Mouse (Mus musculus) erythroblast, adult 5-6 weeks (primary cell): Measurements from ENCODE around the gene Ccr9. TPM values are rescaled to one million over a fixed set of nuclear protein-coding genes. Genes with fewer than 3 reads are reported as not detected.
"Not testable (repeated sequence)": the region's sequence is repeated elsewhere in the genome, so short reads cannot be mapped to it uniquely, and the experiment has no call there.

Source experiments
- ATAC-seq: replicated peaks from 2 replicates; pipeline ENCODE4 v1.8.0; 2016; ENCODE audit warnings: moderate number of reproducible peaks, mild to moderate bottlenecking, moderate TSS enrichment, inconsistent platforms; ENCODE audit not compliant: poor library complexity, low FRiP score, severe bottlenecking
- total RNA-seq, 2 experiments: library from RNA; stranded (forward) in 1 of 2; stranded (reverse) in 1 of 2; fragments of 150-400 nt in 1 of 2; fragments of 200-764, 138-1000 nt in 1 of 2; gene quantifications; 2 replicates each; pipeline versions ENCODE4 v1.2.3 to v1.2.4; 2015 to 2017; ENCODE audit warnings: low replicate concordance in 2 of 2

The Ccr9 gene
- 0.84 and 3.5 TPM in 2 replicates for total RNA-seq (2015; ENCODE audit: low replicate concordance)
- 0.34 and 0.84 TPM in 2 replicates for total RNA-seq (2017; ENCODE audit: low replicate concordance)

DNA sequence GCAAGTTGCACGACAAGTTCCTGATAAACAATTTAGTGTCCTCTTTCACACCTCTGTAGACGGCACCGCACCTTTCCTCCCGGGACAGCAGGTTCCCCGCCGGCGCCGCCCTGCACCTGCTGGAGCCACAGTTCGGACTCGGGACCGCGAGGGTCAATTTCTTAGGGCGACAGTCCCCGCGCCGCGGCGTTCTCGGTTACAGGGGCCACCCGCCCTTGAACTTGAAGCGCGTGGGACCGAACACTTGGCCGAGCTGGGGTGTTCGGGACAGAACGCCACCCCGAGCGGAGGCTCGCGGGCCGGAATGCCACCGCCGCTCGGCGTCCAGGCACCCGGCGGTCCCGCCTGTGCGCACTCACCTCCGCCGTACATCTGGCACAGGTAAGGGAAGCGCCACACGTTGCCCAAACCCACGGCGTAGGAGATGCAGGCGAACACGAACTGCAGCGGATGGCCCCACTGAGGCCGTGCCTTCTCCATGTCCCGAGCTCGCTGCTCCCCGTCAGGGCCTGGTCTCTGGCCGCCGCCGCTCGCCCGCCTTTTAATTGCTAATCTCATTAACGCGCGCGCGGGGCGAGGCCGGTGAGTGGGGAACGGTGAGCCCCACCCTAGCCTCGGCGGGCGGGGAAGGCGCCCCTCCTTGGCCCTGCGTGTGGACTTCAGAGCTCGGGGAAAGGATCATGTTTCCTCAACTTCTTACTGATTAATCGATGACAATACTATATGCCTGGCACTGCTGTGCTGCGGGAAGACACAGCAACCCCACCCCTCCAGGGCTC, at the start of gene Ccr9, which contains the start of gene Slc6a20a:
TSS of gene Ccr9 (plus strand) at position 113 of the 779 bp plus-strand sequence.
TSS of gene Slc6a20a (minus strand) at position 559 of the 779 bp plus-strand sequence.
- ATAC-seq: peak; percentile 89

DNA sequence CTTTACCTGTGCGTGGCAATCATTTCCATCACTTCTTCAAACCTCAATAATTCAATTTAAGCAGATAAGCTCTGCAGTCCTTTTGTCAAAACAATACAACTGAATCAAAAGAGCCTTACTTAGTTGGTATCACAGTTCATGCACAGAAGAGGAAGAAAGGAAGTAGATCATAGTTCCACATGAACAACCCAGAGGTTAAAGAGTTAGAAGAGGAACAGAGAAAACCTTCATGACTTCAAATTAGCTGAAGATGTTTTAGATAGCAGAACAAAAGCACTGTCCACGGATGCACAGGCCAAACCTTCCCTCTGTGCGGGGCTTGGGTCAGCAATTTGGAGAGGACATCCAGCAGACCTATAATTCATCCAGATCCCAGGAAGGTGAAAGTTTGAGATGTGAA, 46.6 kb upstream of the Ccr9 start:
- no peak for ATAC-seq

DNA sequence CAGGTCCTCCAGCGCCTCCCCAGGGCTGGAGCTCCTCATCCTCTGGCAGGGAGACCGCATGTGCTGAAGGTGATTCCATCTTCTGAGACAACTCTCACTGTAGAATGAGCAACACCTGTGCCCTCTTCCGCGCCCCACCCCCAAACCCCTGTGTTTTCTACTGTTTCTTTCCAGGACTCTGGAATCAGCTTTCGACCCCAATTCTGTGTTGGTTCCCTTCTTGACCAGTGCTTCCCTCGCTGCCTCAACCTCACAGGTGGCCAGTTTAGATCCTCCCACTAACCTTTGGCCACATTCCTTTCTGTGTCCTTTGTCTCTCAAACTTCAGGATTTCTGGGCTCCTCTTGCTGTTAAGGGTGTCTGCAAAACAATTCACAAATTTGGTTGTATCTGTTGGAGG, 46.0 kb upstream of the Ccr9 start, which contains the start of gene Slc6a20b:
TSS of gene Slc6a20b (minus strand) at position 285 of the 400 bp plus-strand sequence.
- ATAC-seq: no peak

DNA sequence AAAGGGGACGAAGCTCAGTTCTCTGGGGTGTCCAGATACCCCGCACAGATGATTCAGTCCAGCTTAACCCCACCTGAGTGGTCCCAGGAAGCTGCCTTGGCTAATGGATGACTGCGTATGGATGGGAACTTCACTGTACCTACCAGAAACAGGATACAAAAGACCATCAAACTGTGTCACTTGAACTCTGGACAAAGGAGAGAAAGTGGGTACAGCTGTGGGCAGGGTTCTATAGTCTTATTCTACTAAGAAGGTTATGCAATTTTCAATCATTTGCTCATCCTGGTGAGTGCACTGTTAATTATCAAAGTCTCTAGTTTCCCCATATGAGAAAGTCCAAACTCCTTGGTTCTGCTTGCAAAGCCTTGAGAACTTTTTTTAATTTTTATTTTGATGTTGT, 45.2 kb upstream of the Ccr9 start:
- ATAC-seq: no peak

DNA sequence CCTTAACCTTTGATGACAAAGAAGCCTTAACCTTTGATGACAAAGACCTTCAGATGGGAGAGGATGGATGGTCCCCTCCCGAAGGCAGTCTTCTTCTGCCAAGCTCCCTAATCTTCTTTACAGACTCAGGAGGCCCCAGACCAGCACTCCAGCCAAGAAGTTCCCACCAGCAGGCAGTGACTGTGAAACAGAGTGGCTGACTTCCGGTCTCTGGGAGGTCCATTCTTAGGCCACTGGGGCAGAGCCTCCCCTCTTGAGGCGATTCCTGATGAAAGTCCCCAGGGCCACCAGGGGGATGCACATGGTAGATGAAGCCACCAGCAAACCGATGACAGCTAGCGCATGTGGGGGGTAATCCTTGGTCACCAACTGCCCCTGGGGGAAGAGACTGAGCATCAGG, 41.5 kb upstream of the Ccr9 start:
- ATAC-seq: no peak

DNA sequence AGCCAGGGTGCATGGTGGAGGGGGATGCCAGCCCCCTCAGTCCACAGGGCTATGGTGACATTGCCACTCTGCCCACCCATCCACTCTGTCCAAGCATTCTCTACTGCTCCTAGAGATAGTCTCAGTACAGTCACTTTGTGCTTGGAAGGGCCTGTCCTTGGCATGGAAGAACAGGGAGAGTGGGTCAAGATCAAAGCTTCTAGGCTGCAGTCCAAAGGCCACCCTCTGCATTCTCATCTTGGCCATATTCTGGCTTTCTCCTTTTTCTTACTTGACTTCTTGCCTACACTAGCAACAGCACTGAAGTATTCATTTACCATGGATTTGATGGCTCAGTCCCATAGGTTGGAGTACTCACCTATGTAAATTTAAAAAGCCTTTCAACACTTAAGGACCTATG, 40.0 kb upstream of the Ccr9 start:
- no peak for ATAC-seq

DNA sequence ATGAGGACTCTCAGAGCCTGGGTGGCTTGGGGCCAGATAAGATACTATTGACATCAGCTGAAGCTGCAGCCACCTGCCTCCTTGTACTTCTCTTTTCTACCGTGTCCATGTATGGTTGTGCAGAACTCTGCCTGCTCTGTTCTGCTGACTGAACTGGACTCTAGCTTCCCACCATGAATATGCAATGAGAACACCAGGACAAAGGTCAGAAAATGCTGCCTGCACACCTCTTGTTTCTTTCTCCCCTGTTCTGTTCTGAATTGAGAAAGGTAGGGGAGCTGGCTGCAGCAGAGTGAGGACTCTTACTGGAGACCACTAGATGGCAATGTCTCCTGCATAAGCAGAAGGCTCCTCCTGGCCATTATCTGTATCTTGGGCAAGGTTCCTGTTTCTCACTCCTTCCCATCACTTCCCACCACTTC, 39.6 kb upstream of the Ccr9 start:
- ATAC-seq: peak; percentile 42; the same call in 1 of the 2 replicates

DNA sequence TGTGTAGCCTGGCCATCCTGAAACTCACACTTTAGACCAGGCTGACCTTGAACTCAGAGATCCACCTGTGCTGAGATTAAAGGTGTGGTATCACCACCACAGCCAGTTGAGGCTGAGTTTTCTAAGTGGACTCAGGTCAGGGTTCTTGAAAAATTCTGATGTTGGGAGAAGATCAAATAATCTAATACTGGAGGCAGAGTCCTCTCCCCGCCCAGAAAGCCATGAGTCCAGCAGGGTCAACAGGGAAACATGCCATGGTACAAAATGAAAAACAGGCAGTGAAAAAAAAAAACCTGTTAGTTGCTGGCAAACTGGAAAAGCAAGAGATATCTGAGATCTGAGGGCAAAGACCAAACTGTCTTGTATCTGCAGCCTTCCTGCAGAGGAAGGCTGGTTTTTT, 38.1 kb upstream of the Ccr9 start:
- no peak for ATAC-seq

DNA sequence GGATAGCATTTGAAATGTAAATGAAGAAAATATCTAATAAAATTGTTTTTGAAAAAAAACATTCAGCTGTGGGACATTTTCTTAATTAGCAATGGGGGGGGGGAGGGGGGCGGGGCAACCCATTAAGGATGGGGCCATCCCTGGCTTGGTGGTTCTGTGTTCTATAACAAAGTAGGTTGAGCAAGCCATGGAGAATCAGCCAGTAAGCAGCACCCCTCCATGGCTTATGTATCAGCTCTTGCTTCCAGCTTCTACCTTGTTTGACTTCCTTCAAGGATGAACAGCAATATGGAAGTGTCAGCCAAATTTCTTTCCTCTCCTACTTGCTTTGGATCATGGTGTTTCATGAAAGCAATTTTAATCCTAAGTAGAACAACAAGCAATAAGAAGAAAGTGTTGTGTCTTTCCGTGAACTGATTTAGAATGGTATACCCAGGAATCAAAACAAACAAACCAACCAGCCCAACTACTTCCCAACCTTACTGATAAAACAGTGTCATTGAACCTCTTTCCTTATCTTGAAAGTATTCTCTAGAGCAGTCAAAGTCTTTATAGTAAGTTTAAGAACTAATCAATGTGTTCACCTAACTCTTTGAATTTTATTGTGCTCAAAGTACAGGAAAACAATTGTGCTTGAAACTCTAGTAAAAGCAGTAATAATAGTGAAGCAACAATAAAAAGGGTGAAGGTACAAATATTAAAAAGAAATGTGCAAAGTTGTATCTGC, 28.3 kb upstream of the Ccr9 start:
- ATAC-seq: no peak

DNA sequence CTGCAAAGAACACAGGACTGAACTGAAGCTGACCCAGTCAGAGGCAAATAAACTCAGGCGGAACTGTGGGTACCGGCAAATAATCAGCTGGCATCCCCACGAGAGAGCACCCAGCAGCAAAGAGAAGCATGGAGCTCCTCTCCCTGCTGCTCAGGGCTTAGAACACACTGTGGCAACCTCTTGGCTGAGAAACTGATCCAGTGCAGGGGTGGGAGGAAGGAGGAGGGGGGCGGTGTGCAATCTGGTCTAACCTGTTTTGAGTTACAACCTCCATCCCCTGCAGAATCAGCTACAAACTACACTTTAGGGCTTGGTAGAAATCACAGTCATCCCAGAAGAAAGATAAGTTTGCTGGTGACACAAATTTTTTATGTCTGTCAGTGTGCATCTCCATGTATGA, 26.9 kb upstream of the Ccr9 start:
- no peak for ATAC-seq

DNA sequence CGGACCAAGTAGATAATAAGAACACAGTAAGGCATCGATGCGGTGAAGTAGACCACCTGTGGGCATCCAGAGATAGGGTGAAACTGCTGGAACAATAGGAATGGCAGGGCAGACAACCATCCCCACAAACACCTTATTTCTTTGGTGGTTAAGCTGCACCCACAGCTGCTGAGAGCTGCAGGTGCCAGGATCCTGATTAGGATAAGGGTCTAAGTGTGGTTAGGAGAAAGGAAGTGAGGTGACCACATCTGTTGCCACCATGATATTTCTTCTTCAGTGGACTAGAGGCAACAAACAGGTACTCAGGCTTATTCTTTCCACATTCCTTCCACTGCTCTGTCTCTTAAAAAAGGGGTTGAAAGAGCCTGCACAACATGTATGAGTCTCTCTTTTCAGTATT, 20.8 kb upstream of the Ccr9 start:
- ATAC-seq: no peak

DNA sequence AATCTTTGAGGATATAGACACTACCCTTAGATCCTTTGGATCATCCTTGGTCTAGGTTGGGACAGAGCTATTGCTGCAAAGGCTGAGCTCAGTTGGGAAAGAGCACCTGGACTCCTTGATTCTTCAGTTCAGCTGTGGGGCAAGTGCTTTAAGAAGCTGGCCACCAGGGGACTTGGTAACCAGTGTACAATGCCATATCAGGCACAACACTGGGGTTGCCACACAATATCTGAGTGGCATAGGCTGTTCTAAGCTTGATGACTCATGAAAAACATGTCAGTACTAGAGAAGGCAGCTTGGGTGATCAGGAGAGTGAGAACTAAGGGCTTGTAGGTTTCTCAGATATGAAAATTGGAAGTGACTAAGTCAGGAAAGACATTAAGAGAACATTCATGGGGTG, 19.3 kb upstream of the Ccr9 start:
- no peak for ATAC-seq

DNA sequence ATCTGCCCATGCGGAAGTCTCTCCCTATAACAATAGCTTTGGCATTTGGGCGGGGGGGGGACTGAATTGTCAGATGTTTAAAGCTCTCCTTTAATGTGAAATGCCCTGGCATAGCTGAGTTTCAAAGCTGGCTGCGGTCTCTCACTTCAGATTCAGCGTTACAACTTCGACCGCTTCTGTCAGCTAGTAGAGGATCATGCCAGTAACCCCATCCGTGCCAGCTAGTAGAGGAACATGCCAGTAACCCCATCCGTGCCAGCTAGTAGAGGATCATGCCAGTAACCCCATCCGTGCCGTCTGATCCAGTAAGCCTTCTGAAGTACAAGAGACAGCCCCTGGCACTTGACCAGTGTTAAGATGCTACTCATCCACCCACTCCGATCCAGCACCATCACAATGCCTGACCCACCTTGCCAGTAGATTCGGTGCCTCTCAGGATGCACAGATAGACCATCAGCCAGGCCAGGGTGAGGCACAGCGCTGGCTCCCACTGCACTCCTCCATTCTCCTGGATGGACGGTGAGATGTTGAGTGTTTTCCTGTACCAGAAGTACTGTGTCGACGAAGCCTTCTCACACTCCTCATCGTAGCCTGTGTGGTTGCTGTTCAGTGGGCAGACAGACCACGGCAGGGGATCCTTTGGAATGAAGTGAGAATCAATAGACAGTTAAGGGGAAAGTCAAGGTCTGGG, 18.1 kb upstream of the Ccr9 start:
- not testable (repeated sequence) for ATAC-seq

DNA sequence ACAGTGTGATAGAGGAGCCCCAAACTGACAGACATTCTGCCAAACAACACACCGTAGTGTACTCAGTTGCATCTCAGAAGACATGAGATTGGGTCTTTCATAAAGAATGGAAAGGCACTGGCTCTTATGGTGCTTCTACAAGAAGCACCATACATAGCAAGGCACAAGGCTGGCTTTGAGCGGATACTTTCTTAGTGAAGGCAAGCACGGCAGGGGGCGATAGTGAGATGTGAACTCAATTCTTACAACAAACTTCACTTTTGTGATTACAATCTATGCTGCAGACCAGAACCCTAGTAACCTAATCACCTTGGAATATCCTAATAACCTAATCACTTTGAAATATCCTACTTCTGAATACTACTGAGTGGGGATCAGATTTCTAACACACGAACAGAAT, 12.6 kb upstream of the Ccr9 start:
- ATAC-seq: peak; percentile 62; the same call in 1 of the 2 replicates

DNA sequence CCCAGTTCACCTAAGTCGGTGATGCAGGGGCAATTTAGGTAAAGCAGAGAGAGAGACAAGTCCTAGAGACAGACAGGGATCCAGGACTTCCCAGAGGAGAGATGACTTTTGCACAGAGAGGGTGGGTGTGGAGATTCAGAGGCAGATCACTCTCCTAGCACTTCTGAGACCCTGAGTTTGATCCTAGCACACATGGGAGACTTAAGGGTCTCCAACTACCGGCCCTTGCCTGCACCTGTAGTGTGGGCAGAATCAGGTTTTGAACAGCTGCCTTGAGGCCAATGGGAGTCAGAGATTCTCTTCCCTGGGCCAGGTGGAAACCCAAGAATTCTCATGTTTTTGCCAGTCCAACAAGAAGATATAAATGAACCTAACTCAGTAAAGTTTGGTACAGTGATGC, 959 bp downstream of the Ccr9 start:
- ATAC-seq: no peak; the same call in 1 of the 2 replicates

DNA sequence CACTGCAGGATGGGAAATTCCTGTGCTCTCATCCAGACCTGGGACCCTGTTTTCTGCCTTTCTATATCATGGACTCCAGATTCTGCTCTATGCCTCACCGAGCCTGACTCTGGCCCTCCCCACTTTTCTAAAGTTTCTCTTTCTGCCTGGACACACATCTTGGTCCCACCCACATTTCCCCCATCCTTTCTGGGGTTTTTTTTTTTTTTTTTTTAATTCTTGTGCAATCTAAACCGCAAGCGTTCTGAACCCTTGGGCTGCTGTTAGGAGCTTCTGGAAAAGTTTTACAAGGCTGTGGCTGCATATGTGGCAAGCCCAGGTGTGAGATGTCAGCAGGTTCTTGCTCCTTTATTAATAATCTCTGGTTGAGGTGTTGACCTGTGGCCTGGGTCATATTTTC, 5.5 kb downstream of the Ccr9 start:
- ATAC-seq: no peak

DNA sequence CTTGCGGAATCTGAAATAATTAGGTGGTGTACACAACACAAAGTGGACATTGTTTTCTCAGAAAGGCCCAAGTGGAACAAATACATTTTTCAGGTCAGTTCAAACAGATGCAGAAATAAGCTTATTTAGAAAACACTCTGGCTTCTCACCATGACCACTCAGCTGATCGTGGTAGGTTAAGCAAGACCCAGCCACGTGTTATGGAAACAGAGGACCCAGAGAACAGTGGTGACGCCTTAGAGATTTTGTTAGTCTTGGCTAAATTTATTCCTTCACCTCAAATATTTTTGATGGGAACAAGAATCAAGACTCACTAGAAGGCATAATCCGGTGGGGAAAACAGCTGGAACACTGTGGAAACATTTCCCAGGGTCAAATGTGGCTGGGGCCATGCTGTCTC, 8.0 kb downstream of the Ccr9 start:
- no peak for ATAC-seq

DNA sequence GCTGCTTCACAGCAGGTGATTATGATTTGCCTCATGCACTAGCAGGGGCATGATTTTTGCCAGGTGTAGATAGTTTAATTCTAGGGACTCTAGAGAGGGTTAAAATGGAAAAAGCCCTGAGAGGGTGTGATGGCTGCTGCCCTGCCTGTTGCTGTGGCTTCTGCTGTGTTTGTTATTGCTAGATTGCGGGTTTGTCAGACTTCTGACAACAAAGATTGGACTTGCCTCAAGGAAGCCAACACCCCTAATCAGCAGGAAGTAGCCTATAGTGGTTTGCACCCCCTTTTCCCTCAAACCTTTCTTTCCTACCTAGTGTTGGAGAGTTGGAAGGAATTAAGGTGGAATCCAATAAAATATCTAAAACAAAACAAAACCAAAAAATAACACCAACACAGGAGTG, 10.0 kb downstream of the Ccr9 start:
- ATAC-seq: no peak

DNA sequence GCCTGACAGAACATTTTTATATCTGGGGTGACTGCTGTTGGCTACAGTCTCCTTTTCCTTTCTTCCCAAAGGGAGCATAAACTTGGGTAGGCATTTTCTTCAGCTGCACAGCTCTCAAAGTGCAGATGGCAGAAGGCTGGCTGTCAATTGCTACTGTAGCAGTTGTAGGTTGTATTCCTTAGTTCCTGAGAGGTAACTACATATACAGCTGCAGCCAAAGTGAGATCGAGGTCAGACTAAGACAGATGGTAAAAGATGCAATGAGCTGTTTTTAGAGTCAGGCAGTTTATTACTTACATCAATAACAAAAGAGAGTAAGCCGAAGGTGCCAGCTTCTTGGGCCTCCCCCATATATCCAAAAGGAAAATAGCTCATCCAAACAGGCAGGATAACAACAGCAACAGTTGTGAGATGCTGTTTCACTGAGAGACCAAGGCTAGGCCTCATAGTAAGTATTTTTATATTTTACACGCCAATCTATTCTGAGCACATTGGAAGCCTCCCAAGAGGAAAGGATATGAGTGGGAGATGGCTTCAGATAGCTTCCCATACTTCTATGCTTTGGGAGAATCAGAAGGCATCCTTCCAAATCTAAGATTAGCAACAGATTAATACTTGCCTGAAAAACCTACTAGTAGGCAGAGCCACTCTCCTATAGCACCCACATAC, 17.5 kb downstream of the Ccr9 start:
- no peak for ATAC-seq

DNA sequence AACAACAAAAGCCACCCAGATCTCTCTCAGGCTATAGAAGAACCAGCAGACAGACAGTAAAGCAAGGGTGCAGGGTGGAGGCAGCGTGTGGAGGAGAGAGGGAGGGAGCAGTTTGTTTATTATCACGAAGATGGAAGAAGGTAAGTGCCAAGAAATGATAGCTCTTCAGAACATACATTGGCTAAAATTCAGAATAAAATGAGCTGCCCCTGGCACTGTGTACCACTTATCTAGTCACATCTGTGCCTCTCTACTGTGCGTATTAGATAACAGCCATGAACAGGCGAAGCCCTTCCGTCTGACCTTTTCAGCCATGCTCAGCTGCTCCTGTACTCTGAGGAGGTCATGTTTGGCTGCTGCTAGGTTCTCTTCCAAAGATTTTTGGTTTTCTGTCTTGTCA, 23.6 kb downstream of the Ccr9 start:
- ATAC-seq: peak; percentile 94
